Mouse (Mus musculus) thymus, adult 2 months (tissue): ENCODE data around the gene Plcb1.

ENCODE experiments used
- CTCF ChIP-seq: fragments of 200-500 bp; IDR thresholded peaks from 2 replicates; pipeline ENCODE4 v1.5.1; 2012; ENCODE audit warnings: mild to moderate bottlenecking, control low read depth, low read length, moderate library complexity, borderline replicate concordance; ENCODE audit not compliant: control insufficient read depth, poor library complexity, insufficient read depth; ENCODE audit errors: extremely low read depth
- POLR2A ChIP-seq: fragments of 200-500 bp; IDR thresholded peaks from 2 replicates; pipeline ENCODE4 v1.6.1; 2012; ENCODE audit warnings: mild to moderate bottlenecking, low read length, control low read depth, moderate library complexity; ENCODE audit not compliant: control insufficient read depth, poor library complexity, insufficient read depth; ENCODE audit errors: extremely low read depth

- TF ChIP-seq POLR2A (no peak), CTCF (no peak)
Measured at GRCm38 (mm10) chr2:135051540-135052288, 265.8 kb downstream of the Plcb1 start.
